Mouse (Mus musculus): ENCODE data around the gene Cdh10. TPM values are rescaled to one million over a fixed set of nuclear protein-coding genes. Genes with fewer than 3 reads are reported as not detected.

The Cdh10 gene
- polyA plus RNA-seq, 1 experiment from 2014 or later = 2.0 TPM

- no peak for DNase-seq (ENCODE audit: low spot score)
- Histone ChIP-seq H3K4me3 (no peak overlapping the region), H3K27me3 (ENCODE audit: insufficient read depth, poor library complexity, severe bottlenecking) (no peaks in the 10 kb centered on the region), H3K27ac (no peak overlapping the region), H3K4me1 (no peaks in the 10 kb centered on the region), H3K9me3 (no peaks in the 10 kb centered on the region), H3K36me3 (no peaks in the 10 kb centered on the region)
- 74% methylated on average over 2 of the region's 2 CpGs for WGBS
These were observed 67.9 kb downstream of the Cdh10 start for GRCm38 (mm10) chr15:18886673-18887072.

- no peaks in the 10 kb centered on the region for H3K36me3 ChIP-seq
- no peak for DNase-seq (ENCODE audit: low spot score)
- no peaks in the 10 kb centered on the region for H3K27me3 ChIP-seq (ENCODE audit: insufficient read depth, poor library complexity, severe bottlenecking)
- 72% methylated on average over 2 of the region's 2 CpGs for WGBS
- H3K4me3 ChIP-seq = no peak overlapping the region
- no peaks in the 10 kb centered on the region for H3K4me1 ChIP-seq
- no peaks in the 10 kb centered on the region for H3K9me3 ChIP-seq
- no peak overlapping the region for H3K27ac ChIP-seq
These were observed 70.2 kb downstream of the Cdh10 start for GRCm38 (mm10) chr15:18888912-18889311.

DNA sequence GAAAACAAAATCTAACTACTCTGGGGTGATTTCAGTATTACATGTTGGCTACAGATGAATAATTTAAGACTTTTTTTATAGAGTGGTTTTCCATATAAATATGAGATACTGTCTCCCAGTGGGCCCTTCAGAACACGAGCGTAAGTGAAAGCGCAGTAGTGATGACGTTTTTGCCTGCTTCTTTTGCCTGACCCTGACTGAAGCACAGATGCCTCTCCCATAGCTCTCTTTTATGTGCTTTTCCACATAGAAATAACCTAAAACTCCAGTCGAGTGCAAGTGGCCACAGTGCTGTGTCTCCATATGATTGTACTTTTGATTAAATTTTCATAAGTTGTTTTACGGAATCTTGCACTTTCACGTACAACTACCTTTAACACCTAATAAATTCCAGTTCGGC is 71.6 kb downstream of the Cdh10 start:
- H3K27me3 ChIP-seq (ENCODE audit: insufficient read depth, poor library complexity, severe bottlenecking) = no peaks in the 10 kb centered on the region
- H3K36me3 ChIP-seq = no peaks in the 10 kb centered on the region
- no peak overlapping the region for H3K4me3 ChIP-seq
- WGBS = 85% methylated on average over 8 of the region's 8 CpGs
- H3K27ac ChIP-seq = no peak overlapping the region
- no peaks in the 10 kb centered on the region for H3K9me3 ChIP-seq
- no peaks in the 10 kb centered on the region for H3K4me1 ChIP-seq
- DNase-seq (ENCODE audit: low spot score) = no peak

- DNase-seq (ENCODE audit: low spot score) = no peak
- no peaks in the 10 kb centered on the region for H3K27me3 ChIP-seq (ENCODE audit: insufficient read depth, poor library complexity, severe bottlenecking)
- no peaks in the 10 kb centered on the region for H3K9me3 ChIP-seq
These were observed 82.0 kb downstream of the Cdh10 start for GRCm38 (mm10) chr15:18900776-18901175.

DNA sequence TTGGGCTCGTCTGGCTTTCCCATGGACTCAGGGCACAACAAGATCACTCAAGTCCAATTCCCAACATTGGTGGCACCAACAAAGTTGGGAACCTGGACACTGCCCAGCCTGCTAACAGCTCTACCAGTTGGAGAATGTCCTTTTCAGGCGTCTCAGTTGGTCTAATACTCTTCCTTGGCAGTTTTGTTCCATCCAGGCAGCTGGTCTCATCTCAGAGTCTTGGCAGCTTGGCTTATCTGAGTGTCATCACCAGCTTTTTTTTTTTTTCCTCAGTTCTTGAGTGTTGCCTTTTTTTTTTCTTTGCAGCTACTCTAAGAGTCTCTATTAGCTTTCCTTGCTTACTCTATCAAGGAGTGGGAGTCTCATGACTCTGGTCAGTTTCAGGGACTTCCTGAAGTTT is 85.4 kb downstream of the Cdh10 start:
- H3K27ac ChIP-seq = no peak overlapping the region
- no peak overlapping the region for H3K4me3 ChIP-seq
- no peaks in the 10 kb centered on the region for H3K36me3 ChIP-seq
- 73% methylated on average over 2 of the region's 2 CpGs for WGBS
- H3K27me3 ChIP-seq (ENCODE audit: insufficient read depth, poor library complexity, severe bottlenecking) = no peaks in the 10 kb centered on the region
- no peak for DNase-seq (ENCODE audit: low spot score)
- H3K9me3 ChIP-seq = no peaks in the 10 kb centered on the region
- no peaks in the 10 kb centered on the region for H3K4me1 ChIP-seq

More at GRCm38 (mm10) chr15:18900776-18901175, 82.0 kb downstream of the Cdh10 start:
- Histone ChIP-seq H3K4me3 (no peak overlapping the region), H3K4me1 (no peaks in the 10 kb centered on the region), H3K36me3 (no peaks in the 10 kb centered on the region), H3K27ac (no peak overlapping the region)

- no peak for DNase-seq (ENCODE audit: low spot score)
- H3K4me1 ChIP-seq = no peaks in the 10 kb centered on the region
- H3K4me3 ChIP-seq = no peak overlapping the region
- no peak overlapping the region for H3K27ac ChIP-seq
- H3K36me3 ChIP-seq = no peaks in the 10 kb centered on the region
- no peaks in the 10 kb centered on the region for H3K9me3 ChIP-seq
- WGBS = 87% methylated on average over 4 of the region's 4 CpGs
- no peaks in the 10 kb centered on the region for H3K27me3 ChIP-seq (ENCODE audit: insufficient read depth, poor library complexity, severe bottlenecking)
These were observed 91.9 kb downstream of the Cdh10 start for GRCm38 (mm10) chr15:18910612-18911011.

DNA sequence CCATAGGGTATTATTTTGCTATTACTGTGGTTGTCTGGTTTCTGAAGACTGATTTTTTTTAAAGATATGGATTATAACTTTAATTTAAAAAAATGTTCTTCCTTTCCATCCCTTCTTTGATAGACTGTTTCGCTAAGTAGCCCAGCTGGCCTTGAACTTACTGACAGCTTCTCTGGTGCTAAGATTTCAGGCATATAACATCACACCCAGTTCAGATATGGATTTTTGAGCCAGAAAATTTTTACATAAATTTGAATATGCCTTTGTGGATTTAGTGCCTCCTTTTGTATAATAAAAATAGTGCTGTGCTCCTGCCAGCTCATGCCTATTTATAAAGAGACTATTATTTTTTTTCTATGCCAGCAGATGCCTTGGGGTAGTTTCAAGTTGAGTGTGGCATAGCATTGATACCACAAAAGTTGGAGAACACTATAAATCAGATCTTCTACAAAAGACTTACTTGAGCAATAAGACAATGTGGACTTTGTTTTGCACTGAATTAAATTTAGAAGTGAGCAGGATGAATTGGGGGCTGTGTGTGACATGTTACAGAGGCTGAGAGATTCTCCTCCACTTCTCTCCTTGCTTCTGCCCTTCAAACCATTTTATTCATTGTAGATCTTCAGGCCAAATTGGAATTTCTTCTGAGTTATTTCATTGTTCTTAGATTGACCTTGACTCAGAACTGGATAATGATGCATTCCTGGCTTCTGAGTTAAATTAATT is 106.8 kb downstream of the Cdh10 start:
- no peak overlapping the region for H3K27ac ChIP-seq
- no peaks in the 10 kb centered on the region for H3K27me3 ChIP-seq (ENCODE audit: insufficient read depth, poor library complexity, severe bottlenecking)
- H3K4me3 ChIP-seq = no peak overlapping the region
- H3K4me1 ChIP-seq = no peaks in the 10 kb centered on the region
- H3K9me3 ChIP-seq = no peaks in the 10 kb centered on the region
- 91% methylated on average over 1 of the region's 1 CpGs for WGBS
- DNase-seq (ENCODE audit: low spot score) = no peak
- no peaks in the 10 kb centered on the region for H3K36me3 ChIP-seq

- no peaks in the 10 kb centered on the region for H3K27me3 ChIP-seq (ENCODE audit: insufficient read depth, poor library complexity, severe bottlenecking)
- H3K27ac ChIP-seq = no peak overlapping the region
- no peaks in the 10 kb centered on the region for H3K9me3 ChIP-seq
- H3K36me3 ChIP-seq = no peaks in the 10 kb centered on the region
- no peaks in the 10 kb centered on the region for H3K4me1 ChIP-seq
- H3K4me3 ChIP-seq = no peak overlapping the region
- WGBS = 83% methylated on average over 2 of the region's 2 CpGs
- DNase-seq (ENCODE audit: low spot score) = no peak
These were observed 108.2 kb downstream of the Cdh10 start for GRCm38 (mm10) chr15:18926964-18927363.

DNA sequence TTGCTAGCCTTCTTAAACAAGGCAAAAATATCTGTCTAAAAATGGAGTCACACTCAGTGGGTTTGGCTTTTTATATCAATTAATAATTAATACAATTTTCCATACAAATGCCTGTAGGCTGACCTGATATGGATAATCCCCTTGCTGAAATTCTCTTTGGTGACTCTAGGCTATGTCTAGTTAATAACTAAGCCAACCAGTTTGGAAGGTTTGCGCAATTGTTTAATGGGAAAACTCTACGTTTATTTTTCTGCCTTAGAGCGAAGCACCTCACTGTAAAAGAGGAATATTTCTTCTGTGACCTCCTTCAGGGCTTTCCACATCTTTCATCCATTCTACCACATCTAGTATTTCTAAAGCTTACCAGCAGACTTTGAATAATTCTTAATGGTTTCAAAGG is 133.5 kb downstream of the Cdh10 start:
- Histone ChIP-seq H3K9me3 (no peaks in the 10 kb centered on the region), H3K27me3 (ENCODE audit: insufficient read depth, poor library complexity, severe bottlenecking) (no peaks in the 10 kb centered on the region), H3K36me3 (no peaks in the 10 kb centered on the region), H3K27ac (no peak overlapping the region), H3K4me3 (no peak overlapping the region), H3K4me1 (no peaks in the 10 kb centered on the region)
- no peak for DNase-seq (ENCODE audit: low spot score)
- WGBS = 90% methylated on average over 3 of the region's 3 CpGs

DNA sequence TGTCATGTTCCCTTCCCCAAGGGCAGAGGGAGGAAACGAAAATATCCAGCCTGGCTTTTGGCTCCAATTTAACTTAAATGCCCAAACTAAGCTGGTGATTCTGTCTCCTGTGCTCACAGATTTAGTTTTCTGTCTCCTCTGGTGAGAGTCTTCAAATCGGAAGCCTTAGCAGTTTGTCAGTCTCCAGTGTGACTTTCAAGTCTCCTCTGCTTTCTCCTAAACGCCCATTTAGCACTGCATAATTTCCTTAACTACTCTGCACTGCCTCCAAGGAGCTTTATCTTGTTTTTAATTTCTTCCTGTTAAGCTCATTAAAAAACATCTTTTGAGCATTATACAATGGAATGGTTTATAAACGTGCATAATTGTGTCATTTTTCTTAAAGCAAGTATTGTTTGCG is 156.3 kb downstream of the Cdh10 start:
- Histone ChIP-seq H3K9me3 (no peaks in the 10 kb centered on the region), H3K27ac (no peak overlapping the region), H3K27me3 (ENCODE audit: insufficient read depth, poor library complexity, severe bottlenecking) (no peaks in the 10 kb centered on the region), H3K4me1 (no peaks in the 10 kb centered on the region), H3K4me3 (no peak overlapping the region), H3K36me3 (no peaks in the 10 kb centered on the region)
- no peak for DNase-seq (ENCODE audit: low spot score)
- WGBS = 43% methylated on average over 5 of the region's 5 CpGs

- Histone ChIP-seq H3K36me3 (no peaks in the 10 kb centered on the region), H3K27ac (no peak overlapping the region), H3K4me1 (no peaks in the 10 kb centered on the region), H3K27me3 (ENCODE audit: insufficient read depth, poor library complexity, severe bottlenecking) (no peaks in the 10 kb centered on the region), H3K4me3 (no peak overlapping the region), H3K9me3 (no peaks in the 10 kb centered on the region)
- WGBS = 85% methylated on average over 3 of the region's 3 CpGs
- DNase-seq (ENCODE audit: low spot score) = no peak
These were observed 166.1 kb downstream of the Cdh10 start for GRCm38 (mm10) chr15:18984891-18985290.

GRCm38 (mm10) chr15:18987671-18988070 is 168.9 kb downstream of the Cdh10 start:
- 64% methylated on average over 1 of the region's 1 CpGs for WGBS
- H3K27ac ChIP-seq = no peak overlapping the region
- no peaks in the 10 kb centered on the region for H3K9me3 ChIP-seq
- no peak for DNase-seq (ENCODE audit: low spot score)
- H3K4me3 ChIP-seq = no peak overlapping the region
- H3K4me1 ChIP-seq = no peaks in the 10 kb centered on the region
- H3K36me3 ChIP-seq = no peaks in the 10 kb centered on the region
- no peaks in the 10 kb centered on the region for H3K27me3 ChIP-seq (ENCODE audit: insufficient read depth, poor library complexity, severe bottlenecking)

GRCm38 (mm10) chr15:18993512-18993911 is 174.8 kb downstream of the Cdh10 start:
- Histone ChIP-seq H3K27me3 (ENCODE audit: insufficient read depth, poor library complexity, severe bottlenecking) (no peaks in the 10 kb centered on the region), H3K4me1 (no peaks in the 10 kb centered on the region), H3K9me3 (no peaks in the 10 kb centered on the region), H3K27ac (no peak overlapping the region), H3K36me3 (no peaks in the 10 kb centered on the region), H3K4me3 (no peak overlapping the region)
- no peak for DNase-seq (ENCODE audit: low spot score)

GRCm38 (mm10) chr15:18994294-18994693 is 175.5 kb downstream of the Cdh10 start:
- no peak for DNase-seq (ENCODE audit: low spot score)
- Histone ChIP-seq H3K27me3 (ENCODE audit: insufficient read depth, poor library complexity, severe bottlenecking) (no peaks in the 10 kb centered on the region), H3K4me3 (no peak overlapping the region), H3K36me3 (no peaks in the 10 kb centered on the region), H3K9me3 (no peaks in the 10 kb centered on the region), H3K4me1 (no peaks in the 10 kb centered on the region), H3K27ac (no peak overlapping the region)
- WGBS = 80% methylated on average over 4 of the region's 4 CpGs
